27 mouse cellular contexts compared by ENCODE assay signal in genomic region chr19:6247526-6248300, GRCm38 (mm10). TPM values are rescaled to one million over a fixed set of nuclear protein-coding genes. Genes with fewer than 3 reads are reported as not detected.
DNase-seq lines count a peak whose midpoint lies in the region; ATAC-seq lines count a peak whose summit lies in the region.
"Had no signal": no experiment of that assay in that cellular context is flagged by ENCODE, and none has a peak within 500 bp of the region (broad histone marks: within the 10 kb centered on the region; RNA-seq: fewer than 3 reads in every experiment).

No protein-coding gene starts in this region.

- DNase-seq in adrenal gland, adult 2 months: peak; percentile 66
- DNase-seq in adrenal gland, adult 18-20 months (ENCODE audit: low spot score in 2 of 2): no peak
- DNase-seq in limb, embryonic 10.5 days (ENCODE audit: low spot score): no peak
- DNase-seq in ES-CJ7 (ENCODE audit: low read depth, low spot score): peak; percentile 73
- DNase-seq in forebrain, embryonic 11.5 days (ENCODE audit: low spot score): no peak
- DNase-seq: B cell, adult 2 months; cerebellum, adult 11 months; cerebellum, adult 2 months; cerebellum, adult 9-11 months; cerebellum, postnatal 25 days; gastrocnemius, postnatal 25 days; heart, adult 2 months had no signal

- no peak overlapping the region for H3K27ac ChIP-seq in limb, embryonic 12.5 days
- no peak overlapping the region for H3K27ac ChIP-seq in limb, embryonic 10.5 days
- no peak overlapping the region for H3K27ac ChIP-seq in forebrain, embryonic 11.5 days (ENCODE audit: low read depth, low read length)
- H3K27ac ChIP-seq: embryonic facial prominence, embryonic 12.5 days; embryonic facial prominence, embryonic 15.5 days; forebrain, embryonic 12.5 days; forebrain, embryonic 15.5 days; heart, adult 2 months; hindbrain, embryonic 12.5 days; hindbrain, embryonic 15.5 days had no signal

- H3K36me3 ChIP-seq in limb, embryonic 12.5 days: peaks cover 82% of the 10 kb centered on the region
- peaks cover 87% of the 10 kb centered on the region for H3K36me3 ChIP-seq in limb, embryonic 10.5 days
- no peaks in the 10 kb centered on the region; the same call in 1 of the 2 replicates for H3K36me3 ChIP-seq in forebrain, embryonic 11.5 days (ENCODE audit: control insufficient read depth, insufficient read depth, low read length)

- no peaks in the 10 kb centered on the region for H3K9me3 ChIP-seq in limb, embryonic 12.5 days
- no peaks in the 10 kb centered on the region for H3K9me3 ChIP-seq in limb, embryonic 10.5 days (replicated peaks)
- no peaks in the 10 kb centered on the region for H3K9me3 ChIP-seq in forebrain, embryonic 11.5 days (ENCODE audit: control insufficient read depth, low read length)
- H3K9me3 ChIP-seq: embryonic facial prominence, embryonic 12.5 days; embryonic facial prominence, embryonic 15.5 days; forebrain, embryonic 12.5 days; forebrain, embryonic 15.5 days; hindbrain, embryonic 12.5 days; hindbrain, embryonic 15.5 days had no signal

- no peaks in the 10 kb centered on the region for H3K27me3 ChIP-seq in limb, embryonic 12.5 days
- no peaks in the 10 kb centered on the region for H3K27me3 ChIP-seq in limb, embryonic 10.5 days (ENCODE audit: low read depth, poor library complexity, severe bottlenecking)
- H3K27me3 ChIP-seq in forebrain, embryonic 11.5 days (ENCODE audit: control insufficient read depth, insufficient read depth, low read length): no peaks in the 10 kb centered on the region
- H3K27me3 ChIP-seq: CH12.LX; embryonic facial prominence, embryonic 12.5 days; embryonic facial prominence, embryonic 15.5 days; forebrain, embryonic 12.5 days; forebrain, embryonic 15.5 days; hindbrain, embryonic 12.5 days; hindbrain, embryonic 15.5 days had no signal

- H3K9ac ChIP-seq in limb, embryonic 12.5 days (replicated peaks): 0 out of 2 replicates have a peak overlapping the region, but pooled peaks have one; percentile 12
- H3K9ac ChIP-seq in forebrain, embryonic 11.5 days (ENCODE audit: low read length): no peak overlapping the region
- H3K9ac ChIP-seq: embryonic facial prominence, embryonic 12.5 days; embryonic facial prominence, embryonic 15.5 days; forebrain, embryonic 12.5 days; forebrain, embryonic 15.5 days; hindbrain, embryonic 12.5 days; hindbrain, embryonic 15.5 days had no signal

- no peak overlapping the region for H3K4me2 ChIP-seq in limb, embryonic 12.5 days
- H3K4me2 ChIP-seq in forebrain, embryonic 11.5 days (ENCODE audit: low read depth, low read length, severe bottlenecking): no peak overlapping the region
- H3K4me2 ChIP-seq: embryonic facial prominence, embryonic 12.5 days; embryonic facial prominence, embryonic 15.5 days; forebrain, embryonic 12.5 days; forebrain, embryonic 15.5 days; heart, embryonic 11.5 days; hindbrain, embryonic 12.5 days; hindbrain, embryonic 15.5 days had no signal

- H3K4me3 ChIP-seq in limb, embryonic 12.5 days (replicated peaks): no peak overlapping the region
- H3K4me3 ChIP-seq in limb, embryonic 10.5 days: no peak overlapping the region
- H3K4me3 ChIP-seq in forebrain, embryonic 11.5 days (ENCODE audit: low read depth, low read length): no peak overlapping the region
- H3K4me3 ChIP-seq: embryonic facial prominence, embryonic 12.5 days; embryonic facial prominence, embryonic 15.5 days; forebrain, embryonic 12.5 days; forebrain, embryonic 15.5 days; heart, adult 2 months; hindbrain, embryonic 12.5 days; hindbrain, embryonic 15.5 days had no signal

- no peak for ATAC-seq in limb, embryonic 12.5 days (ENCODE audit: insufficient number of reproducible peaks, insufficient read depth, low FRiP score, low TSS enrichment, low read depth)
- no peak for ATAC-seq in megakaryocyte, adult 5-6 weeks (ENCODE audit: poor library complexity, severe bottlenecking)
- no peak for ATAC-seq in forebrain, embryonic 11.5 days (replicated peaks; ENCODE audit: low FRiP score)
- ATAC-seq: forebrain, embryonic 15.5 days; intestine, postnatal 0 days had no signal

- WGBS in limb, embryonic 12.5 days: 94% methylated on average over 29 of the region's 29 CpGs
- 93% methylated on average over 29 of the region's 29 CpGs for WGBS in limb, embryonic 10.5 days
- 93% methylated on average over 29 of the region's 29 CpGs for whole genome bisulfite sequencing in forebrain, embryonic 11.5 days

- peaks cover under 1% of the 10 kb centered on the region; the same call in 1 of the 2 replicates for H3K4me1 ChIP-seq in limb, embryonic 12.5 days (replicated peaks)
- H3K4me1 ChIP-seq in limb, embryonic 10.5 days: peaks cover 1% of the 10 kb centered on the region
- H3K4me1 ChIP-seq in forebrain, embryonic 11.5 days (replicated peaks; ENCODE audit: control insufficient read depth, insufficient read depth, low read length): no peaks in the 10 kb centered on the region

RNA-seq across cellular contexts. Expression of gene Atg2a, which starts 6.2 kb away (rescaled TPM):
- total RNA-seq in adrenal gland, adult 2 months (2021): 10 to 100 TPM; 31.0 to 36.0 TPM
- 105 and 108 TPM in 2 replicates for polyA plus RNA-seq in adrenal gland, adult 2 months (2012; rRNA removed)
- 10 to 100 TPM; 26.4 to 37.1 TPM for total RNA-seq in adrenal gland, adult 18-20 months (2021)
- 11.1 and 11.2 TPM in 2 replicates for polyA plus RNA-seq in limb, embryonic 12.5 days (2016; fragmentation: Nextera tagmentation; extraction: Ambion mirVana)
- polyA plus RNA-seq in limb, embryonic 10.5 days (2016; fragmentation: Nextera tagmentation; extraction: Ambion mirVana): 11.4 and 13.0 TPM in 2 replicates
- total RNA-seq in megakaryocyte, adult 5-6 weeks (2015): 9.8 and 10.1 TPM in 2 replicates
- 8.5 and 10.3 TPM in 2 replicates for total RNA-seq in megakaryocyte, adult 5-6 weeks (2017)
- 12.3 and 14.6 TPM in 2 replicates for polyA plus RNA-seq in forebrain, embryonic 11.5 days (2014; fragmentation: Nextera tagmentation; extraction: Ambion mirVana)

RNA-seq across cellular contexts. Expression of gene Ppp2r5b, which starts 12.0 kb away (rescaled TPM):
- total RNA-seq in adrenal gland, adult 2 months (2021): 100 to 1,000 TPM in 1 of 2 experiments, 10 to 100 TPM in 1; 87.1 to 123 TPM
- 247 and 266 TPM in 2 replicates for polyA plus RNA-seq in adrenal gland, adult 2 months (2012; rRNA removed)
- 100 to 1,000 TPM in 1 of 2 experiments, 10 to 100 TPM in 1; 97.0 to 115 TPM for total RNA-seq in adrenal gland, adult 18-20 months (2021)
- polyA plus RNA-seq in limb, embryonic 12.5 days (2016; fragmentation: Nextera tagmentation; extraction: Ambion mirVana): 22.7 and 23.7 TPM in 2 replicates
- polyA plus RNA-seq in limb, embryonic 10.5 days (2016; fragmentation: Nextera tagmentation; extraction: Ambion mirVana): 16.6 and 17.2 TPM in 2 replicates
- total RNA-seq in megakaryocyte, adult 5-6 weeks (2015): 5.1 and 5.7 TPM in 2 replicates
- 3.5 and 6.7 TPM in 2 replicates for total RNA-seq in megakaryocyte, adult 5-6 weeks (2017)
- polyA plus RNA-seq in forebrain, embryonic 11.5 days (2014; fragmentation: Nextera tagmentation; extraction: Ambion mirVana): 41.4 and 45.6 TPM in 2 replicates

RNA-seq across cellular contexts. Expression of gene Gpha2, which starts 21.5 kb away (rescaled TPM):
- total RNA-seq in adrenal gland, adult 2 months (2021): 10 to 100 TPM; 18.7 to 23.7 TPM
- 237 and 302 TPM in 2 replicates for polyA plus RNA-seq in adrenal gland, adult 2 months (2012; rRNA removed)
- total RNA-seq in adrenal gland, adult 18-20 months (2021): 10 to 100 TPM; 21.9 to 24.2 TPM
- 2.0 and 2.4 TPM in 2 replicates for polyA plus RNA-seq in limb, embryonic 12.5 days (2016; fragmentation: Nextera tagmentation; extraction: Ambion mirVana)
- polyA plus RNA-seq in limb, embryonic 10.5 days (2016; fragmentation: Nextera tagmentation; extraction: Ambion mirVana): 0.97 and 2.1 TPM in 2 replicates
- not detected in 2 replicates for total RNA-seq in megakaryocyte, adult 5-6 weeks (2015)
- total RNA-seq in megakaryocyte, adult 5-6 weeks (2017): not detected in 2 replicates
- polyA plus RNA-seq in forebrain, embryonic 11.5 days (2014; fragmentation: Nextera tagmentation; extraction: Ambion mirVana): 0.65 TPM in 1 of 2 replicates, not detected in the other
- total RNA-seq: CH12.LX; gastrocnemius, adult 8-10 months; gastrocnemius, postnatal 25 days; heart, adult 2 months; heart, postnatal 25 days had no signal
- polyA plus RNA-seq: cerebellum, adult 2 months; forebrain, embryonic 15.5 days; heart, embryonic 14.5 days; heart, postnatal 0 days; hindbrain, embryonic 15.5 days had no signal

RNA-seq across cellular contexts. Expression of gene Ehd1, which starts 28.8 kb away (rescaled TPM):
- total RNA-seq in adrenal gland, adult 2 months (2021): 100 to 1,000 TPM; 129 to 133 TPM
- 470 and 474 TPM in 2 replicates for polyA plus RNA-seq in adrenal gland, adult 2 months (2012; rRNA removed)
- 100 to 1,000 TPM; 112 to 157 TPM for total RNA-seq in adrenal gland, adult 18-20 months (2021)
- 71.5 and 71.6 TPM in 2 replicates for polyA plus RNA-seq in limb, embryonic 12.5 days (2016; fragmentation: Nextera tagmentation; extraction: Ambion mirVana)
- polyA plus RNA-seq in limb, embryonic 10.5 days (2016; fragmentation: Nextera tagmentation; extraction: Ambion mirVana): 72.5 and 74.9 TPM in 2 replicates
- total RNA-seq in megakaryocyte, adult 5-6 weeks (2015): 19.3 and 27.1 TPM in 2 replicates
- 24.0 and 34.8 TPM in 2 replicates for total RNA-seq in megakaryocyte, adult 5-6 weeks (2017)
- 72.6 and 74.2 TPM in 2 replicates for polyA plus RNA-seq in forebrain, embryonic 11.5 days (2014; fragmentation: Nextera tagmentation; extraction: Ambion mirVana)

RNA-seq across cellular contexts. Expression of gene Cdc42bpg, which starts 58.5 kb away (rescaled TPM):
- total RNA-seq in adrenal gland, adult 2 months (2021): 10 to 100 TPM; 14.4 to 24.6 TPM
- 23.7 and 26.6 TPM in 2 replicates for polyA plus RNA-seq in adrenal gland, adult 2 months (2012; rRNA removed)
- 10 to 100 TPM; 15.1 to 19.3 TPM for total RNA-seq in adrenal gland, adult 18-20 months (2021)
- polyA plus RNA-seq in limb, embryonic 12.5 days (2016; fragmentation: Nextera tagmentation; extraction: Ambion mirVana): 0.69 and 0.96 TPM in 2 replicates
- polyA plus RNA-seq in limb, embryonic 10.5 days (2016; fragmentation: Nextera tagmentation; extraction: Ambion mirVana): 0.15 and 0.38 TPM in 2 replicates
- total RNA-seq in megakaryocyte, adult 5-6 weeks (2015): 0.56 and 0.68 TPM in 2 replicates
- total RNA-seq in megakaryocyte, adult 5-6 weeks (2017): 0.88 and 1.3 TPM in 2 replicates
- 0.55 TPM in 2 replicates for polyA plus RNA-seq in forebrain, embryonic 11.5 days (2014; fragmentation: Nextera tagmentation; extraction: Ambion mirVana)

Comparison
In these comparisons a context has a peak if more than half of its experiments do, and no peak if none do; other contexts are left out.
1. DNase-seq: peak in adrenal gland, adult 2 months (single experiment) and ES-CJ7 (single experiment); none in adrenal gland, adult 18-20 months (0 of 2), limb, embryonic 10.5 days (single experiment) and forebrain, embryonic 11.5 days (single experiment).
2. RNA of gene Gpha2, which starts 21.5 kb away (polyA plus RNA-seq): 237 to 302 TPM in adrenal gland, adult 2 months; 0.97 to 2.1 TPM in limb, embryonic 10.5 days, 2.0 to 2.4 TPM in limb, embryonic 12.5 days and 0.65 TPM in forebrain, embryonic 11.5 days; every median in the first group is over 10 times any median in the second.